Mouse (Mus musculus) embryonic stem cell, embryonic (primary cell): ENCODE measurements at regions not wholly inside any gene's neighbourhood (a gene's known extent, or its start where the extent isn't known, plus 50 kb on each side); places are given as distances from the start of the nearest gene placed in this dataset.

Source experiments
- CTCF ChIA-PET, 4 experiments: fragments of 300-600 bp in 2 of 4; fragments of 350-600 bp in 2 of 4; sonication (Branson Sonifier 250); formaldehyde crosslinking; loops; one replicate each; lab custom pipeline; 2022; ENCODE audit warnings: inconsistent platforms in 2 of 4; lab: Charles Lee
- POLR2A ChIA-PET, 4 experiments: fragments of 300-600 bp in 2 of 4; fragments of 350-600 bp in 2 of 4; sonication (Branson Sonifier 250); formaldehyde crosslinking; loops; one replicate each; lab custom pipeline; 2022; ENCODE audit warnings: antibody characterized with exemption in 4 of 4, inconsistent platforms in 1 of 4; lab: Charles Lee

DNA sequence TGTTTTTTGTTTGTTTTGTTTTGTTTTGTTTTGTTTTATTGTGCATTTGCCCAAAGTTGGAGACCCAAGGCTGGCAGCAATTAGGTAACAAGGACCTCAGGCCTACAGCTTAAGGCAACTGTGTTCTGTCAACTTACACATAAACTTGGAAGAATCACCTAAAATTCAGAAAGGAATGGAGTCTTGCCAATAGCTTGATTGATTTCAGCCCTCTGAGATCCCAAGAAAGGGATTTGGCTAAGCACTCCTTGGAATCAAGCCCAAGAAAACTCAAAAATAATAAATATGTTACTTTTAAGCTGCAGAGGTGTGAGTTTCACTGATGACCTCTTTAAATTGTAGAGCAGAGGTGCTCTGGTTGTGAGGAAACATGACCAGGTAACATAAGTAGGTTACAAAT, 102.7 kb upstream of the Epha5 start:
- CTCF ChIA-PET: no interaction called here
- POLR2A ChIA-PET: no interaction called here

DNA sequence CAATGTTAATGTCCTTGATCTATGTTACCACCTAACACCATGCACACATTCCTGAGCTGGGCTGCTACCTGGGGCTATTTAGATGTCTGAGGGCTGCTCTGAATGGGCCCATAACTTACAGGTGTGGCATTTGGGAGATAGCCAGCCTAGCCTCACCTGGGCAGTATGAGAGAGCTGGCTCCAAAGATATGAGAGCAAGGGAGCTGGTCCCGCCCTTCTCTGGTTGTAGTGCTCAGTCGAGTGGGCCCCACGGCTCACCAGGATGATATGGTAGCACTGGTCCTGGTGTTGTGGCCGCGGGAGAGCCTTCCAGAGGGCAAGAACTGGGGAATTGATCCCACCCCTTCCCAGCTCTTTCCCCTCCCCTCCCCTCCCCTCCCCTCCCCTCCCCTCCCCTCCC, 93.0 kb upstream of the Epha5 start:
- CTCF ChIA-PET: no interaction called here

DNA sequence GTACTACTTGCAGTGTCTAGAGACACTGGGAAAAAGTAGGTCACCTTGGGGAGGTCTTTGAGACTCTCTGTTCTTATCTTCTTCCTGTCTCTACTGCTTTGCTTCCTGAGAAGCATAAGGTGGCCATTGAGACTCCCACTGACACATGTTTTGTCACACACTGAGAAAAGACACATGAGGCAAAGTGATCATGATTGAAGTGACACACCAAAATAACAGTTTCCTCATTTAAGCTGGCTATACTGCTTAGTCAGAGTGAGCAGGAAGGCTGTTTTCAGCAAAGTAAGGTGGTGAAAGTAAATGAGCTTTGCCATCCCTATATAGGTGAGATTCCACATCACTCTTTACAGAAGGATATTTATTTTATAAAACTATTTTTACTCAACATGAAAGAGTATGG, 63.8 kb upstream of the Epha5 start:
- POLR2A ChIA-PET: no interaction called here
- CTCF ChIA-PET: no interaction called here

More for the DNA sequence above, 93.0 kb upstream of the Epha5 start:
- POLR2A ChIA-PET: no interaction called here
